Mouse (Mus musculus) left cerebral cortex, postnatal 4 days (tissue): Measurements from ENCODE around the gene Gstz1. TPM values are rescaled to one million over a fixed set of nuclear protein-coding genes. Genes with fewer than 3 reads are reported as not detected.
"Not testable (repeated sequence)": the region's sequence is repeated elsewhere in the genome, so short reads cannot be mapped to it uniquely, and the experiment has no call there.

Experiments used
- DNase-seq: peaks from one replicate; pipeline ENCODE4 v3.0.0-alpha.2; 2022
- intact Hi-C: fragments of 180-260 bp; cut with DNase I; formaldehyde crosslinking; loops from one replicate; pipeline ENCODE4 v1.15.1; 2025
- total RNA-seq, 2 experiments: library from RNA; stranded (reverse); gene quantifications; 2 replicates each; pipeline ENCODE4 v1.2.3; 2021

The Gstz1 gene
- total RNA-seq, 2 experiments from 2014 or later = 59.4 TPM

- DNase-seq, intact Hi-C loops: not testable (repeated sequence)
These were observed 7.5 kb downstream of the Gstz1 start for GRCm38 (mm10) chr12:87154448-87154847.

- intact Hi-C loops = no loop called here
- no peak for DNase-seq
These were observed 10.4 kb downstream of the Gstz1 start for GRCm38 (mm10) chr12:87157361-87157760.

- intact Hi-C loops = no loop called here
- DNase-seq = no peak
These were observed 11.1 kb downstream of the Gstz1 start for GRCm38 (mm10) chr12:87158099-87158498.

- intact Hi-C loops = no loop called here
These were observed 13.3 kb downstream of the Gstz1 start for GRCm38 (mm10) chr12:87160310-87160709.

GRCm38 (mm10) chr12:87160815-87161214 lies 13.8 kb downstream of the Gstz1 start:
- intact Hi-C loops = no loop called here

More at GRCm38 (mm10) chr12:87160310-87160709, 13.3 kb downstream of the Gstz1 start:
- DNase-seq = no peak

GRCm38 (mm10) chr12:87175194-87175946 lies 28.4 kb downstream of the Gstz1 start:
- intact Hi-C loops = no loop called here
- no peak for DNase-seq

More at GRCm38 (mm10) chr12:87160815-87161214, 13.8 kb downstream of the Gstz1 start:
- no peak for DNase-seq

- intact Hi-C loops = no loop called here
- DNase-seq = no peak
These were observed 30.7 kb downstream of the Gstz1 start for GRCm38 (mm10) chr12:87177631-87178030.

GRCm38 (mm10) chr12:87193008-87193407 lies 46.0 kb downstream of the Gstz1 start:
- DNase-seq = no peak
- intact Hi-C loops = no loop called here

- intact Hi-C loops = no loop called here
These were observed 48.1 kb downstream of the Gstz1 start for GRCm38 (mm10) chr12:87195069-87195468.

GRCm38 (mm10) chr12:87196310-87196709 lies 49.3 kb downstream of the Gstz1 start:
- DNase-seq = no peak
- intact Hi-C loops = no loop called here

More at GRCm38 (mm10) chr12:87195069-87195468, 48.1 kb downstream of the Gstz1 start:
- DNase-seq = no peak

GRCm38 (mm10) chr12:87198792-87199191 lies 51.8 kb downstream of the Gstz1 start:
- no peak for DNase-seq
- intact Hi-C loops = no loop called here

GRCm38 (mm10) chr12:87199206-87199972 lies 52.4 kb downstream of the Gstz1 start, which contains the start of gene Samd15:
Gene Samd15, plus strand, starts transcription at chr12:87199723.
- intact Hi-C loops = no loop called here

GRCm38 (mm10) chr12:87199973-87200586 lies 53.1 kb downstream of the Gstz1 start, which contains the start of gene Tmed8:
Gene Tmed8, minus strand, starts transcription at chr12:87200454.
- peak; percentile 81 for DNase-seq
- intact Hi-C loops = no loop called here

More at GRCm38 (mm10) chr12:87199206-87199972, 52.4 kb downstream of the Gstz1 start, which contains the start of gene Samd15:
- peak; percentile 47 for DNase-seq

GRCm38 (mm10) chr12:87201694-87202093 lies 54.7 kb downstream of the Gstz1 start:
- intact Hi-C loops = no loop called here
- DNase-seq = no peak

- intact Hi-C loops, DNase-seq: not testable (repeated sequence)
These were observed 58.8 kb downstream of the Gstz1 start for GRCm38 (mm10) chr12:87205789-87206188.

- intact Hi-C loops = no loop called here
- DNase-seq = no peak
These were observed 66.1 kb downstream of the Gstz1 start for GRCm38 (mm10) chr12:87212844-87213606.
